Mouse (Mus musculus) heart, adult 8-10 months (tissue): Measurements from ENCODE around the gene Ccl21b. TPM values are rescaled to one million over a fixed set of nuclear protein-coding genes. Genes with fewer than 3 reads are reported as not detected.
"Not testable (repeated sequence)": the region's sequence is repeated elsewhere in the genome, so short reads cannot be mapped to it uniquely, and the experiment has no call there.

Experiments used
- DNase-seq: peaks from one replicate; pipeline ENCODE4 v3.0.0; 2022; ENCODE audit warnings: low spot score
- total RNA-seq, 4 experiments: library from RNA; stranded (reverse); gene quantifications; 2 replicates each; pipeline ENCODE4 v1.2.4; 2022

The Ccl21b gene
- total RNA-seq: not detected

- DNase-seq: not testable (repeated sequence)
Measured at GRCm38 (mm10) chr4:42255467-42255866, at the start of gene Ccl21b. TSS of gene Ccl21b (plus strand) at chr4:42255767.

- not testable (repeated sequence) for DNase-seq
Measured at GRCm38 (mm10) chr4:42240339-42240738, 15.2 kb upstream of the Ccl21b start, which contains the start of gene Gm10600. TSS of gene Gm10600 (plus strand) at chr4:42240639.

- DNase-seq: not testable (repeated sequence)
Measured at GRCm38 (mm10) chr4:42293967-42294366, 38.4 kb downstream of the Ccl21b start, which contains the start of gene Gm21953. TSS of gene Gm21953 (plus strand) at chr4:42294267.

Other genes starting within 250 kb of the Ccl21b start
- gene Gm21093, start 221.0 kb upstream of the Ccl21b start, total RNA-seq: under 1 TPM in 1 of 4 experiments, not detected in 3; 0.22 TPM
- not detected for gene Gm3893, start 164.6 kb upstream of the Ccl21b start, total RNA-seq
- gene Gm13304, start 140.9 kb upstream of the Ccl21b start, total RNA-seq: 10 to 100 TPM; 28.4 to 45.6 (median 39.5) TPM
- not detected for gene Gm13306, start 102.3 kb upstream of the Ccl21b start, total RNA-seq
- not detected for gene Gm13305, start 87.2 kb upstream of the Ccl21b start, total RNA-seq
- gene Gm10600, start 15.1 kb upstream of the Ccl21b start, total RNA-seq: under 1 TPM in 2 of 4 experiments, not detected in 2; 0.25 to 0.28 TPM
- gene Gm21953, start 38.5 kb downstream of the Ccl21b start, total RNA-seq: not detected
- gene Fam205a3, start 62.6 kb downstream of the Ccl21b start, total RNA-seq: under 1 TPM in 1 of 4 experiments, not detected in 3; 0.11 TPM
- not detected for gene Gm21586, start 183.6 kb downstream of the Ccl21b start, total RNA-seq
- gene Gm2163, start 211.0 kb downstream of the Ccl21b start, total RNA-seq: under 1 TPM in 1 of 4 experiments, not detected in 3; 0.13 TPM